Mouse (Mus musculus) small intestine, adult 2 months (tissue): Measurements from ENCODE around the gene Rpe. TPM values are rescaled to one million over a fixed set of nuclear protein-coding genes. Genes with fewer than 3 reads are reported as not detected.

Experiments
- H3K27ac ChIP-seq: fragments of 200-500 bp; 2 replicates; pipeline ENCODE4 v1.5.1; 2012; ENCODE audit warnings: low read depth, low read length, control low read depth, inconsistent platforms; ENCODE audit not compliant: insufficient read depth
- H3K27me3 ChIP-seq: fragments of 200-500 bp; 2 replicates; pipeline ENCODE4 v1.6.1; 2012; ENCODE audit warnings: mild to moderate bottlenecking, moderate library complexity, low read length, inconsistent platforms; ENCODE audit not compliant: control insufficient read depth, insufficient read depth
- H3K36me3 ChIP-seq: fragments of 200-500 bp; 2 replicates; pipeline ENCODE4 v1.6.1; 2012; ENCODE audit warnings: mild to moderate bottlenecking, low read length, control low read depth, inconsistent platforms; ENCODE audit not compliant: control insufficient read depth, insufficient read depth
- H3K4me1 ChIP-seq: fragments of 200-500 bp; 2 replicates; pipeline ENCODE4 v1.6.1; 2012; ENCODE audit warnings: low read length, inconsistent platforms, mixed read lengths; ENCODE audit not compliant: control insufficient read depth, insufficient read depth, insufficient read length
- H3K4me3 ChIP-seq: fragments of 200-500 bp; 2 replicates; pipeline ENCODE4 v1.5.1; 2012; ENCODE audit warnings: low read depth, mild to moderate bottlenecking, control low read depth, inconsistent platforms, low read length, moderate library complexity
- CTCF ChIP-seq: fragments of 200-500 bp; IDR thresholded peaks from 2 replicates; pipeline ENCODE4 v1.5.1; 2012; ENCODE audit warnings: low read depth, mild to moderate bottlenecking, control low read depth, inconsistent platforms, low read length, moderate library complexity, mixed read lengths; ENCODE audit not compliant: insufficient replicate concordance, insufficient read length; ENCODE audit errors: extremely low read depth
- POLR2A ChIP-seq: fragments of 200-500 bp; IDR thresholded peaks from 2 replicates; pipeline ENCODE4 v1.6.1; 2012; ENCODE audit warnings: low read depth, mild to moderate bottlenecking, control low read depth, inconsistent platforms, low read length, moderate library complexity
- WGBS: fragments of 180-500 bp; shearing (Covaris S2); methylation state at CpG from one replicate; pipeline ENCODE4 v1.1.7; 2018; 5-methylcytosine and 5-hydroxymethylcytosine counted together
- polyA plus RNA-seq: library from polyadenylated mRNA; depleted of rRNA; stranded (reverse); fragments of >200 nt; gene quantifications from 2 replicates; pipeline ENCODE4 v1.2.3, GENCODE M21; 2012; rRNA removed

The Rpe gene
- polyA plus RNA-seq, 1 experiment, result 13.5 TPM

GRCm38 (mm10) chr1:66701576-66701940 lies 927 bp downstream of the Rpe start:
- WGBS, result 14% methylated on average over 2 of the region's 2 CpGs
- no peak for TF ChIP-seq CTCF
- no peak for TF ChIP-seq POLR2A
- H3K4me1 ChIP-seq, result peaks cover 4% of the 10 kb centered on the region; the same call in 1 of the 2 replicates
- peak overlapping the region; percentile 33; the same call in 1 of the 2 replicates for H3K27ac ChIP-seq
- peaks cover 4% of the 10 kb centered on the region for H3K36me3 ChIP-seq
- no peaks in the 10 kb centered on the region for H3K27me3 ChIP-seq
- peak overlapping the region; percentile 82; the same call in 1 of the 2 replicates for H3K4me3 ChIP-seq

- H3K27ac ChIP-seq, result no peak overlapping the region
- no peak overlapping the region for H3K4me3 ChIP-seq
- peaks cover 11% of the 10 kb centered on the region for H3K36me3 ChIP-seq
- WGBS, result 50% methylated on average over 4 of the region's 4 CpGs
- peaks cover 4% of the 10 kb centered on the region; the same call in 1 of the 2 replicates for H3K4me1 ChIP-seq
- H3K27me3 ChIP-seq, result no peaks in the 10 kb centered on the region
- no peak for TF ChIP-seq CTCF
- no peak for TF ChIP-seq POLR2A
Observed at GRCm38 (mm10) chr1:66702623-66703345, 2.2 kb downstream of the Rpe start.

- WGBS, result 22% methylated on average over 6 of the region's 6 CpGs
- no peak for TF ChIP-seq CTCF
- no peak; the same call in 1 of the 2 replicates for TF ChIP-seq POLR2A
Observed at GRCm38 (mm10) chr1:66704523-66704922, 3.9 kb downstream of the Rpe start.

GRCm38 (mm10) chr1:66712859-66713258 lies 12.2 kb downstream of the Rpe start:
- WGBS, result 83% methylated on average over 3 of the region's 3 CpGs
- TF ChIP-seq POLR2A, result no peak
- no peak for TF ChIP-seq CTCF
- H3K27me3 ChIP-seq, result no peaks in the 10 kb centered on the region

More at GRCm38 (mm10) chr1:66704523-66704922, 3.9 kb downstream of the Rpe start:
- peaks cover 18% of the 10 kb centered on the region for H3K36me3 ChIP-seq
- H3K4me3 ChIP-seq, result no peak overlapping the region
- H3K4me1 ChIP-seq, result peaks cover 4% of the 10 kb centered on the region; the same call in 1 of the 2 replicates
- peak overlapping the region; percentile 29; the same call in 1 of the 2 replicates for H3K27ac ChIP-seq
- no peaks in the 10 kb centered on the region for H3K27me3 ChIP-seq

GRCm38 (mm10) chr1:66730581-66730980 lies 29.9 kb downstream of the Rpe start:
- WGBS, result 26% methylated on average over 1 of the region's 1 CpGs
- Histone ChIP-seq H3K27ac (no peak overlapping the region), H3K4me3 (no peak overlapping the region), H3K36me3 (peaks cover 4% of the 10 kb centered on the region; the same call in 1 of the 2 replicates), H3K27me3 (no peaks in the 10 kb centered on the region), H3K4me1 (no peaks in the 10 kb centered on the region)
- TF ChIP-seq CTCF, result no peak
- no peak for TF ChIP-seq POLR2A

More at GRCm38 (mm10) chr1:66712859-66713258, 12.2 kb downstream of the Rpe start:
- Histone ChIP-seq H3K27ac (no peak overlapping the region), H3K36me3 (peaks cover 33% of the 10 kb centered on the region), H3K4me1 (no peaks in the 10 kb centered on the region), H3K4me3 (no peak overlapping the region)

GRCm38 (mm10) chr1:66768764-66769163 lies 68.1 kb downstream of the Rpe start:
- TF ChIP-seq CTCF, result no peak
- no peak for TF ChIP-seq POLR2A
- no peak overlapping the region for H3K27ac ChIP-seq
- no peaks in the 10 kb centered on the region for H3K27me3 ChIP-seq
- no peaks in the 10 kb centered on the region for H3K4me1 ChIP-seq
- peaks cover 5% of the 10 kb centered on the region for H3K36me3 ChIP-seq
- 98% methylated on average over 1 of the region's 1 CpGs for WGBS
- no peak overlapping the region for H3K4me3 ChIP-seq

Other genes starting within 250 kb of the Rpe start
- 0.10 and 0.19 TPM in 2 replicates for gene Unc80, start 232.5 kb upstream of the Rpe start, polyA plus RNA-seq
- 0.36 and 0.43 TPM in 2 replicates for gene Kansl1l, start 116.7 kb downstream of the Rpe start, polyA plus RNA-seq
- 12.7 and 26.4 TPM in 2 replicates for gene Acadl, start 162.4 kb downstream of the Rpe start, polyA plus RNA-seq
- 0.44 TPM in 1 of 2 replicates, not detected in the other for gene Myl1, start 244.6 kb downstream of the Rpe start, polyA plus RNA-seq